19 mouse cellular contexts compared by ENCODE assay signal in genomic region chr5:76953794-76954193, GRCm38 (mm10). TPM values are rescaled to one million over a fixed set of nuclear protein-coding genes. Genes with fewer than 3 reads are reported as not detected.
DNase-seq lines count a peak whose midpoint lies in the region; ATAC-seq and TF ChIP-seq lines count a peak whose summit lies in the region.
"Had no signal": no experiment of that assay in that cellular context is flagged by ENCODE, and none has a peak within 500 bp of the region (broad histone marks: within the 10 kb centered on the region; RNA-seq: fewer than 3 reads in every experiment).

No protein-coding gene starts in this region.

- peaks cover 45% of the 10 kb centered on the region for H3K4me1 ChIP-seq in forebrain, embryonic 10.5 days
- H3K4me1 ChIP-seq in forebrain, embryonic 12.5 days: peaks cover 35% of the 10 kb centered on the region
- H3K4me1 ChIP-seq in kidney, adult 2 months (ENCODE audit: control insufficient read depth, insufficient read depth, low read length): peaks cover 5% of the 10 kb centered on the region; the same call in 1 of the 2 replicates
- H3K4me1 ChIP-seq in bone marrow macrophage, adult 2 months (ENCODE audit: control insufficient read depth, insufficient read depth, low read length): peaks cover 18% of the 10 kb centered on the region
- H3K4me1 ChIP-seq in liver, embryonic 14.5 days (replicated peaks; ENCODE audit: control insufficient read depth in 2 of 2, insufficient read depth in 2 of 2, low read length in 1 of 2): peaks cover 8 to 22% of the 10 kb centered on the region in 2 experiments; a peak in 3 of 4 replicates

- no peak for TF ChIP-seq CTCF in kidney, adult 2 months (conservative IDR thresholded peaks at IDR 0.05; ENCODE audit: insufficient read depth, insufficient read length, low read depth, low read length)
- no peak for TF ChIP-seq CTCF in bone marrow macrophage, adult 2 months (IDR thresholded peaks at IDR 0.05; ENCODE audit: low read depth, low read length)
- TF ChIP-seq CTCF in liver, embryonic 14.5 days (IDR thresholded peaks at IDR 0.05; ENCODE audit: low read depth): no peak

- ATAC-seq in forebrain, embryonic 12.5 days (ENCODE audit: low FRiP score): no peak
- no peak for ATAC-seq in liver, embryonic 14.5 days (ENCODE audit: insufficient read depth)
- ATAC-seq: activated CD4-positive, CD25-positive, alpha-beta regulatory T cell, adult 4 months; hindbrain, embryonic 16.5 days; midbrain, embryonic 15.5 days; Patski had no signal

- H3K9ac ChIP-seq in forebrain, embryonic 12.5 days: no peak overlapping the region
- peak overlapping the region; percentile 24; the same call in 1 of the 2 replicates for H3K9ac ChIP-seq in liver, embryonic 14.5 days (replicated peaks)
- H3K9ac ChIP-seq: kidney, embryonic 15.5 days; midbrain, embryonic 15.5 days had no signal

- WGBS in forebrain, embryonic 10.5 days: 81% methylated on average over 3 of the region's 3 CpGs
- WGBS in forebrain, embryonic 12.5 days: 89% methylated on average over 3 of the region's 3 CpGs
- WGBS in kidney, adult 2 months: 33% methylated on average over 3 of the region's 3 CpGs
- 65% methylated on average over 3 of the region's 3 CpGs for WGBS in liver, embryonic 14.5 days (ENCODE audit: insufficient replicate concordance)

- 0 out of 2 replicates have a peak overlapping the region, but pooled peaks have one; percentile 80 for H3K4me3 ChIP-seq in forebrain, embryonic 10.5 days
- H3K4me3 ChIP-seq in forebrain, embryonic 12.5 days (replicated peaks): no peak overlapping the region
- no peak overlapping the region for H3K4me3 ChIP-seq in kidney, adult 2 months (ENCODE audit: insufficient read depth, low read depth, low read length)
- no peak overlapping the region; the same call in 1 of the 2 replicates for H3K4me3 ChIP-seq in bone marrow macrophage, adult 2 months (ENCODE audit: insufficient read depth, low read length)
- peak overlapping the region in 1 of 2 experiments; percentile 3; a peak in 1 of 4 replicates for H3K4me3 ChIP-seq in liver, embryonic 14.5 days (ENCODE audit: insufficient read depth in 1 of 2, low read depth in 2 of 2, low read length in 2 of 2)
- H3K4me3 ChIP-seq: kidney, embryonic 15.5 days; midbrain, embryonic 15.5 days had no signal

- H3K36me3 ChIP-seq in forebrain, embryonic 10.5 days (replicated peaks): peaks cover 62% of the 10 kb centered on the region
- H3K36me3 ChIP-seq in forebrain, embryonic 12.5 days (replicated peaks): peaks cover 29% of the 10 kb centered on the region
- H3K36me3 ChIP-seq in kidney, adult 2 months (ENCODE audit: control insufficient read depth, insufficient read depth, low read length): peaks cover 10% of the 10 kb centered on the region
- peaks cover 39% of the 10 kb centered on the region for H3K36me3 ChIP-seq in liver, embryonic 14.5 days (replicated peaks; ENCODE audit: control insufficient read depth, insufficient read depth, low read depth)

- no peak overlapping the region; the same call in 1 of the 2 replicates for H3K4me2 ChIP-seq in forebrain, embryonic 12.5 days
- H3K4me2 ChIP-seq in liver, embryonic 14.5 days (ENCODE audit: low read depth): peak overlapping the region; percentile 91
- H3K4me2 ChIP-seq: kidney, embryonic 15.5 days; midbrain, embryonic 15.5 days had no signal

- no peak overlapping the region for H3K27ac ChIP-seq in forebrain, embryonic 10.5 days
- H3K27ac ChIP-seq in forebrain, embryonic 12.5 days: no peak overlapping the region
- no peak overlapping the region for H3K27ac ChIP-seq in kidney, adult 2 months (ENCODE audit: insufficient read depth, low read depth, low read length)
- H3K27ac ChIP-seq in bone marrow macrophage, adult 2 months (ENCODE audit: insufficient read depth, low read depth, low read length): peak overlapping the region; percentile 46
- no peak overlapping the region for H3K27ac ChIP-seq in liver, embryonic 14.5 days
- H3K27ac ChIP-seq: kidney, embryonic 15.5 days; midbrain, embryonic 15.5 days had no signal

- TF ChIP-seq POLR2A in kidney, adult 2 months (IDR thresholded peaks at IDR 0.05; ENCODE audit: low read depth, low read length): no peak
- TF ChIP-seq POLR2A in bone marrow macrophage, adult 2 months (IDR thresholded peaks at IDR 0.05; ENCODE audit: borderline replicate concordance, low read depth, low read length): no peak

- no peak for TF ChIP-seq EP300 in liver, embryonic 14.5 days (IDR thresholded peaks at IDR 0.05; ENCODE audit: low read depth)

- no peaks in the 10 kb centered on the region for H3K27me3 ChIP-seq in forebrain, embryonic 10.5 days (ENCODE audit: poor library complexity, severe bottlenecking)
- H3K27me3 ChIP-seq in forebrain, embryonic 12.5 days: no peaks in the 10 kb centered on the region
- H3K27me3 ChIP-seq in kidney, adult 2 months (replicated peaks; ENCODE audit: control insufficient read depth, insufficient read depth, low read length): no peaks in the 10 kb centered on the region
- no peaks in the 10 kb centered on the region for H3K27me3 ChIP-seq in liver, embryonic 14.5 days (ENCODE audit: control insufficient read depth, insufficient read depth, low read length)
- H3K27me3 ChIP-seq: kidney, embryonic 15.5 days; midbrain, embryonic 15.5 days; Patski had no signal

- no peaks in the 10 kb centered on the region for H3K9me3 ChIP-seq in forebrain, embryonic 10.5 days
- H3K9me3 ChIP-seq in forebrain, embryonic 12.5 days: no peaks in the 10 kb centered on the region
- no peaks in the 10 kb centered on the region for H3K9me3 ChIP-seq in liver, embryonic 14.5 days (ENCODE audit: control insufficient read depth, low read length)
- H3K9me3 ChIP-seq: kidney, embryonic 15.5 days; midbrain, embryonic 15.5 days had no signal

- DNase-seq in forebrain, embryonic 10.5 days (ENCODE audit: extremely low spot score, low spot score): no peak
- DNase-seq in kidney, adult 2 months: peak; percentile 60
- no peak for DNase-seq in kidney, adult 11 months
- DNase-seq in liver, embryonic 14.5 days (ENCODE audit: low read depth in 3 of 3, low spot score in 3 of 3): no peak
- DNase-seq in thymus, postnatal 36 days: no peak
- DNase-seq in right cerebral cortex, postnatal 36 days (ENCODE audit: low spot score in 2 of 2): no peak
- DNase-seq: cerebellum, postnatal 10 days; embryo, embryonic 11 days; heart, adult 18-20 months; left cerebral cortex, postnatal 4 days; retina, postnatal 1 day; thymus, postnatal 4 days had no signal

RNA-seq across cellular contexts. Expression of gene Ppat, which starts 2.4 kb away (rescaled TPM):
- 63.7 and 70.1 TPM in 2 replicates for polyA plus RNA-seq in forebrain, embryonic 10.5 days (2016; fragmentation: Nextera tagmentation; extraction: Ambion mirVana)
- polyA plus RNA-seq in forebrain, embryonic 12.5 days (2016; fragmentation: Nextera tagmentation; extraction: Ambion mirVana): 31.8 and 32.6 TPM in 2 replicates
- polyA plus RNA-seq in kidney, adult 2 months (2012; rRNA removed): 11.2 and 12.9 TPM in 2 replicates
- 5.4 and 7.6 TPM in 2 replicates for polyA plus RNA-seq in bone marrow macrophage, adult 2 months (2012; ENCODE audit: insufficient read depth, insufficient read length, missing spikeins)
- 9.7 and 15.3 TPM in 2 replicates for polyA plus RNA-seq in liver, embryonic 14.5 days (2012; rRNA removed)
- 29.2 and 32.6 TPM in 2 replicates for polyA plus RNA-seq in liver, embryonic 14.5 days (2014; fragmentation: Nextera tagmentation; extraction: Ambion mirVana)

RNA-seq across cellular contexts. Expression of gene Paics, which starts 2.7 kb away (rescaled TPM):
- polyA plus RNA-seq in forebrain, embryonic 10.5 days (2016; fragmentation: Nextera tagmentation; extraction: Ambion mirVana): 543 and 561 TPM in 2 replicates
- polyA plus RNA-seq in forebrain, embryonic 12.5 days (2016; fragmentation: Nextera tagmentation; extraction: Ambion mirVana): 346 and 374 TPM in 2 replicates
- 120 and 170 TPM in 2 replicates for polyA plus RNA-seq in kidney, adult 2 months (2012; rRNA removed)
- 109 and 118 TPM in 2 replicates for polyA plus RNA-seq in bone marrow macrophage, adult 2 months (2012; ENCODE audit: insufficient read depth, insufficient read length, missing spikeins)
- 51.6 and 78.7 TPM in 2 replicates for polyA plus RNA-seq in liver, embryonic 14.5 days (2012; rRNA removed)
- 172 and 185 TPM in 2 replicates for polyA plus RNA-seq in liver, embryonic 14.5 days (2014; fragmentation: Nextera tagmentation; extraction: Ambion mirVana)

RNA-seq across cellular contexts. Expression of gene Srp72, which starts 20.7 kb away (rescaled TPM):
- polyA plus RNA-seq in forebrain, embryonic 10.5 days (2016; fragmentation: Nextera tagmentation; extraction: Ambion mirVana): 80.8 and 81.1 TPM in 2 replicates
- polyA plus RNA-seq in forebrain, embryonic 12.5 days (2016; fragmentation: Nextera tagmentation; extraction: Ambion mirVana): 63.5 and 64.3 TPM in 2 replicates
- 21.5 and 24.4 TPM in 2 replicates for polyA plus RNA-seq in kidney, adult 2 months (2012; rRNA removed)
- polyA plus RNA-seq in bone marrow macrophage, adult 2 months (2012; ENCODE audit: insufficient read depth, insufficient read length, missing spikeins): 73.8 and 81.0 TPM in 2 replicates
- polyA plus RNA-seq in liver, embryonic 14.5 days (2012; rRNA removed): 23.7 and 32.3 TPM in 2 replicates
- 44.8 and 45.5 TPM in 2 replicates for polyA plus RNA-seq in liver, embryonic 14.5 days (2014; fragmentation: Nextera tagmentation; extraction: Ambion mirVana)

RNA-seq across cellular contexts. Expression of gene Aasdh, which starts 48.5 kb away (rescaled TPM):
- 24.4 and 26.0 TPM in 2 replicates for polyA plus RNA-seq in forebrain, embryonic 10.5 days (2016; fragmentation: Nextera tagmentation; extraction: Ambion mirVana)
- 20.5 and 22.5 TPM in 2 replicates for polyA plus RNA-seq in forebrain, embryonic 12.5 days (2016; fragmentation: Nextera tagmentation; extraction: Ambion mirVana)
- polyA plus RNA-seq in kidney, adult 2 months (2012; rRNA removed): 14.3 and 15.1 TPM in 2 replicates
- polyA plus RNA-seq in bone marrow macrophage, adult 2 months (2012; ENCODE audit: insufficient read depth, insufficient read length, missing spikeins): 19.6 and 19.8 TPM in 2 replicates
- polyA plus RNA-seq in liver, embryonic 14.5 days (2012; rRNA removed): 4.4 and 6.7 TPM in 2 replicates
- 5.2 and 5.3 TPM in 2 replicates for polyA plus RNA-seq in liver, embryonic 14.5 days (2014; fragmentation: Nextera tagmentation; extraction: Ambion mirVana)

RNA-seq across cellular contexts. Expression of gene Arl9, which starts 50.1 kb away (rescaled TPM):
- not detected in 2 replicates for polyA plus RNA-seq in forebrain, embryonic 10.5 days (2016; fragmentation: Nextera tagmentation; extraction: Ambion mirVana)
- not detected in 2 replicates for polyA plus RNA-seq in forebrain, embryonic 12.5 days (2016; fragmentation: Nextera tagmentation; extraction: Ambion mirVana)
- polyA plus RNA-seq in kidney, adult 2 months (2012; rRNA removed): 0.30 and 0.50 TPM in 2 replicates
- polyA plus RNA-seq in bone marrow macrophage, adult 2 months (2012; ENCODE audit: insufficient read depth, insufficient read length, missing spikeins): 2.8 TPM in 1 of 2 replicates, not detected in the other
- 0.38 and 0.40 TPM in 2 replicates for polyA plus RNA-seq in liver, embryonic 14.5 days (2012; rRNA removed)
- polyA plus RNA-seq in liver, embryonic 14.5 days (2014; fragmentation: Nextera tagmentation; extraction: Ambion mirVana): not detected in 2 replicates
- polyA plus RNA-seq: activated CD4-positive, CD25-positive, alpha-beta regulatory T cell, adult 4 months; hindbrain, embryonic 16.5 days; midbrain, embryonic 15.5 days had no signal
